Comparison of ENCODE assay signal across 8 mouse cellular contexts in the genomic region with DNA sequence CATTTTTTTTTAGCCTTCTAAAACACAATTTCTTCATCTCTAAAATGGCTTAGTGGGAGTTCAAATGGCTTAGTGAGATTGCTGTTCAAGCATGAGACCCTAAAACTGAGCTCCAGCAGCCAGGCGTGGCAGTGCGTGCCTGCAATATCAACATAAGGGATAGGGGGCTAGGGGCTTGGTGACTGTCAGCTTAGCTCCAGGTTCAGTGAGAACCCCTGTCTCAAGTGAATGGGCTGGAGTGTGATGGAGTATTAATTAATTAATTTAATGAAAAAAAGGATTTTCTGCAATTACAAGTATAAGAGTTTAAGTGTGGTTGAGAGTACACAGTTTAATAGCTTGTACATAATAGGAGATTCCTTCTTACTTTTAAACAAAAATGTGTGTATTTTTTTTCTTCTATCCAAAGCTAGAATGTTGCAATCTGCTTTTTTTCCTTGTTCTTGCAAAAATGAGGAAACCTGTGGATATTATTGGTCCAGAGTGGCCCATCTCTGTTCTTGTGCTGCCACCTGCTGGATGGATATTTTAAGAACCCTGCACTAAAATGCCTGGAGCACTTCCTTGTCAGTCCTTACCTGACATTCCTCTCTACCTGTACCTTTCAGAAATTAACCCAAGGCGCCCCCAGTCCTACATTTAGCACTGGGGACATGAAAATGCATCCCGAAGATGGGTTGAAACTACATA. TPM values are rescaled to one million over a fixed set of nuclear protein-coding genes. Genes with fewer than 3 reads are reported as not detected.
DNase-seq lines count a peak whose midpoint lies in the region; ATAC-seq lines count a peak whose summit lies in the region.

No protein-coding gene starts in this region.

- intact Hi-C loops in left cerebral cortex, postnatal 10 days (cut with DNase I), result loop anchor here (2.0 to 10.0 kb wide), 5 partner anchors 187 to 915 kb away; no protein-coding TSS in a partner anchor

- H3K36me3 ChIP-seq in kidney, embryonic 16.5 days (ENCODE audit: insufficient read depth, low read length), result no peaks in the 10 kb centered on the region
- no peaks in the 10 kb centered on the region for H3K36me3 ChIP-seq in forebrain, embryonic 11.5 days (ENCODE audit: control insufficient read depth, insufficient read depth, low read length)

- H3K27ac ChIP-seq in kidney, embryonic 16.5 days (ENCODE audit: low read length), result no peak overlapping the region
- no peak overlapping the region for H3K27ac ChIP-seq in forebrain, embryonic 11.5 days (ENCODE audit: low read depth, low read length)

- WGBS in kidney, embryonic 16.5 days, result 52% methylated on average over 4 of the region's 4 CpGs
- 52% methylated on average over 4 of the region's 4 CpGs for WGBS in forebrain, embryonic 11.5 days

- H3K9ac ChIP-seq in kidney, embryonic 16.5 days (replicated peaks; ENCODE audit: low read length), result no peak overlapping the region
- no peak overlapping the region for H3K9ac ChIP-seq in forebrain, embryonic 11.5 days (ENCODE audit: low read length)

- H3K4me2 ChIP-seq in kidney, embryonic 16.5 days (replicated peaks; ENCODE audit: low read depth, low read length), result no peak overlapping the region
- H3K4me2 ChIP-seq in forebrain, embryonic 11.5 days (ENCODE audit: low read depth, low read length, severe bottlenecking), result no peak overlapping the region

- H3K9me3 ChIP-seq in kidney, embryonic 16.5 days (ENCODE audit: low read length), result no peaks in the 10 kb centered on the region
- no peaks in the 10 kb centered on the region for H3K9me3 ChIP-seq in forebrain, embryonic 11.5 days (ENCODE audit: control insufficient read depth, low read length)

- peak; percentile 73 for DNase-seq in kidney, adult 18-20 months
- peak; percentile 66 for DNase-seq in brain, embryonic 18.5 days (ENCODE audit: low read depth, low spot score)
- peak; percentile 75 for DNase-seq in forebrain, embryonic 11.5 days (ENCODE audit: low spot score)
- DNase-seq in induced T-regulatory cell, adult 2 months (ENCODE audit: low read depth), result peak; percentile 53
- peak; percentile 73 to 80 for DNase-seq in left cerebral cortex, postnatal 10 days (ENCODE audit: extremely low spot score in 1 of 2, low spot score in 2 of 2)
- DNase-seq in naive thymus-derived CD4-positive, alpha-beta T cell, adult 2 months (ENCODE audit: low read depth), result peak; percentile 21
- peak; percentile 10 to 18 for DNase-seq in thymus, postnatal 36 days

- H3K4me3 ChIP-seq in kidney, embryonic 16.5 days (ENCODE audit: low read length), result no peak overlapping the region
- no peak overlapping the region for H3K4me3 ChIP-seq in forebrain, embryonic 11.5 days (ENCODE audit: low read depth, low read length)

- no peaks in the 10 kb centered on the region for H3K27me3 ChIP-seq in kidney, embryonic 16.5 days (ENCODE audit: insufficient read depth, low read length)
- no peaks in the 10 kb centered on the region for H3K27me3 ChIP-seq in forebrain, embryonic 11.5 days (ENCODE audit: control insufficient read depth, insufficient read depth, low read length)

- H3K4me1 ChIP-seq in kidney, embryonic 16.5 days (ENCODE audit: insufficient read depth, low read length), result no peaks in the 10 kb centered on the region
- H3K4me1 ChIP-seq in forebrain, embryonic 11.5 days (replicated peaks; ENCODE audit: control insufficient read depth, insufficient read depth, low read length), result no peaks in the 10 kb centered on the region

- no peak for ATAC-seq in kidney, embryonic 16.5 days (ENCODE audit: low FRiP score, low TSS enrichment)
- ATAC-seq in forebrain, embryonic 11.5 days (replicated peaks; ENCODE audit: low FRiP score), result no peak

RNA-seq across cellular contexts. Expression of a gene that starts 54.0 kb away (rescaled TPM):
- polyA plus RNA-seq in kidney, embryonic 16.5 days (2015; fragmentation: Nextera tagmentation; extraction: Ambion mirVana), result 63.4 and 65.2 TPM in 2 replicates
- 107 and 114 TPM in 2 replicates for polyA plus RNA-seq in forebrain, embryonic 11.5 days (2014; fragmentation: Nextera tagmentation; extraction: Ambion mirVana)
- 10 to 100 TPM; 70.2 to 70.8 TPM for total RNA-seq in left cerebral cortex, postnatal 10 days (2021)

Comparison
In these comparisons a context has a peak if more than half of its experiments do, and no peak if none do; other contexts are left out.
1. DNase-seq: peak in every context shown above with its lines; median percentile 76 in left cerebral cortex, postnatal 10 days; 75 in forebrain, embryonic 11.5 days; 73 in kidney, adult 18-20 months; 66 in brain, embryonic 18.5 days; 53 in induced T-regulatory cell, adult 2 months; 21 in naive thymus-derived CD4-positive, alpha-beta T cell, adult 2 months; 14 in thymus, postnatal 36 days.